Mouse (Mus musculus): Measurements from ENCODE around the gene Net1. TPM values are rescaled to one million over a fixed set of nuclear protein-coding genes. Genes with fewer than 3 reads are reported as not detected.
"Not testable (repeated sequence)": the region's sequence is repeated elsewhere in the genome, so short reads cannot be mapped to it uniquely, and the experiment has no call there.

Net1 gene
- total RNA-seq, 2 experiments from 2014 or later, result 36.5 to 42.6 TPM

GRCm38 (mm10) chr13:3876448-3876847 is 41.6 kb downstream of the Net1 start:
- DNase-seq (ENCODE audit: low spot score in 2 of 2), result peak; percentile 41 to 64
- Histone ChIP-seq H3K27ac (peak overlapping the region; percentile 23; the same call in 1 of the 2 replicates), H3K4me3 (no peak overlapping the region)
- no peak for TF ChIP-seq CTCF (conservative IDR thresholded peaks at IDR 0.05)

- H3K27ac ChIP-seq, result no peak overlapping the region
Observed at GRCm38 (mm10) chr13:3872832-3873231, 45.2 kb downstream of the Net1 start.

GRCm38 (mm10) chr13:3869901-3870300 is 48.1 kb downstream of the Net1 start:
- no peak for DNase-seq (ENCODE audit: low spot score in 2 of 2)
- Histone ChIP-seq H3K27ac (no peak overlapping the region), H3K4me3 (no peak overlapping the region)
- no peak for TF ChIP-seq CTCF (conservative IDR thresholded peaks at IDR 0.05)

More at GRCm38 (mm10) chr13:3872832-3873231, 45.2 kb downstream of the Net1 start:
- no peak for TF ChIP-seq CTCF (conservative IDR thresholded peaks at IDR 0.05)
- H3K4me3 ChIP-seq, result no peak overlapping the region
- DNase-seq (ENCODE audit: low spot score in 2 of 2), result no peak

GRCm38 (mm10) chr13:3867158-3867557 is 50.9 kb downstream of the Net1 start:
- TF ChIP-seq CTCF (conservative IDR thresholded peaks at IDR 0.05), result no peak
- no peak for DNase-seq (ENCODE audit: low spot score in 2 of 2)
- H3K4me3 ChIP-seq, result no peak overlapping the region
- H3K27ac ChIP-seq, result no peak overlapping the region

GRCm38 (mm10) chr13:3866355-3867052 is 51.5 kb downstream of the Net1 start:
- Histone ChIP-seq H3K4me3 (no peak overlapping the region), H3K27ac (0 out of 2 replicates have a peak overlapping the region, but pooled peaks have one; percentile 36)
- DNase-seq (ENCODE audit: low spot score in 2 of 2), result no peak
- TF ChIP-seq CTCF (conservative IDR thresholded peaks at IDR 0.05), result no peak

- DNase-seq (ENCODE audit: low spot score in 2 of 2), result no peak
- no peak for TF ChIP-seq CTCF (conservative IDR thresholded peaks at IDR 0.05)
- no peak overlapping the region for H3K4me3 ChIP-seq
- H3K27ac ChIP-seq, result peak overlapping the region; percentile 36; the same call in 1 of the 2 replicates
Observed at GRCm38 (mm10) chr13:3865648-3866354, 52.2 kb downstream of the Net1 start.

- H3K4me3 ChIP-seq, result no peak overlapping the region
- no peak overlapping the region for H3K27ac ChIP-seq
- peak; percentile 41 for TF ChIP-seq CTCF (conservative IDR thresholded peaks at IDR 0.05)
- peak; percentile 16 to 41 for DNase-seq (ENCODE audit: low spot score in 2 of 2)
Observed at GRCm38 (mm10) chr13:3862922-3863580, 55.0 kb downstream of the Net1 start.

- Histone ChIP-seq H3K27ac (no peak overlapping the region), H3K4me3 (no peak overlapping the region)
- DNase-seq (ENCODE audit: low spot score in 2 of 2), result no peak
- no peak for TF ChIP-seq CTCF (conservative IDR thresholded peaks at IDR 0.05)
Observed at GRCm38 (mm10) chr13:3862325-3862724, 55.7 kb downstream of the Net1 start.

- Histone ChIP-seq H3K4me3 (no peak overlapping the region), H3K27ac (no peak overlapping the region)
- no peak for TF ChIP-seq CTCF (conservative IDR thresholded peaks at IDR 0.05)
- no peak for DNase-seq (ENCODE audit: low spot score in 2 of 2)
Observed at GRCm38 (mm10) chr13:3861251-3861650, 56.8 kb downstream of the Net1 start.

GRCm38 (mm10) chr13:3856252-3856651 is 61.8 kb downstream of the Net1 start:
- Histone ChIP-seq H3K27ac (no peak overlapping the region), H3K4me3 (no peak overlapping the region)
- no peak for TF ChIP-seq CTCF (conservative IDR thresholded peaks at IDR 0.05)
- DNase-seq (ENCODE audit: low spot score in 2 of 2), result no peak

GRCm38 (mm10) chr13:3854856-3855255 is 63.2 kb downstream of the Net1 start:
- no peak for TF ChIP-seq CTCF (conservative IDR thresholded peaks at IDR 0.05)
- DNase-seq (ENCODE audit: low spot score in 2 of 2), result no peak
- Histone ChIP-seq H3K27ac (no peak overlapping the region), H3K4me3 (no peak overlapping the region)

- H3K4me3 ChIP-seq, H3K27ac ChIP-seq: not testable (repeated sequence)
Observed at GRCm38 (mm10) chr13:3853648-3854333, 64.2 kb downstream of the Net1 start, which contains the start of gene Calm5. TSS of gene Calm5 (plus strand) at chr13:3854173.

GRCm38 (mm10) chr13:3850330-3850729 is 67.7 kb downstream of the Net1 start:
- no peak for DNase-seq (ENCODE audit: low spot score in 2 of 2)
- no peak overlapping the region for H3K4me3 ChIP-seq
- H3K27ac ChIP-seq, result no peak overlapping the region
- TF ChIP-seq CTCF (conservative IDR thresholded peaks at IDR 0.05), result no peak

More at GRCm38 (mm10) chr13:3853648-3854333, 64.2 kb downstream of the Net1 start, which contains the start of gene Calm5:
- DNase-seq (ENCODE audit: low spot score in 2 of 2), result not testable (repeated sequence)

GRCm38 (mm10) chr13:3840662-3841061 is 77.4 kb downstream of the Net1 start:
- DNase-seq (ENCODE audit: low spot score in 2 of 2); H3K27ac ChIP-seq; H3K4me3 ChIP-seq: not testable (repeated sequence)

- not testable (repeated sequence) for DNase-seq (ENCODE audit: low spot score in 2 of 2); H3K4me3 ChIP-seq; H3K27ac ChIP-seq
Observed at GRCm38 (mm10) chr13:3837312-3837807, 80.7 kb downstream of the Net1 start, which contains the start of gene Calm4. TSS of gene Calm4 (plus strand) at chr13:3837757.

GRCm38 (mm10) chr13:3833644-3834043 is 84.4 kb downstream of the Net1 start:
- H3K4me3 ChIP-seq; H3K27ac ChIP-seq; DNase-seq (ENCODE audit: low spot score in 2 of 2): not testable (repeated sequence)

Measured in layer of hippocampus, adult 2 months (tissue).